Mouse (Mus musculus) cerebellum, adult 8-10 months (tissue): ENCODE measurements around the gene Pik3r6.
A peak's percentile ranks its signal among the peaks of the same experiment; 100 is the strongest.

Experiments
- DNase-seq: peaks from one replicate; pipeline ENCODE4 v3.0.0; 2022

Pik3r6 gene

GRCm38 (mm10) chr11:68502902-68503629 is at the start of gene Pik3r6:
Pik3r6 (plus strand) TSS chr11:68503019.
- no peak for DNase-seq

- DNase-seq = no peak
These were observed 49.5 kb upstream of the Pik3r6 start for GRCm38 (mm10) chr11:68453301-68453700.

DNA sequence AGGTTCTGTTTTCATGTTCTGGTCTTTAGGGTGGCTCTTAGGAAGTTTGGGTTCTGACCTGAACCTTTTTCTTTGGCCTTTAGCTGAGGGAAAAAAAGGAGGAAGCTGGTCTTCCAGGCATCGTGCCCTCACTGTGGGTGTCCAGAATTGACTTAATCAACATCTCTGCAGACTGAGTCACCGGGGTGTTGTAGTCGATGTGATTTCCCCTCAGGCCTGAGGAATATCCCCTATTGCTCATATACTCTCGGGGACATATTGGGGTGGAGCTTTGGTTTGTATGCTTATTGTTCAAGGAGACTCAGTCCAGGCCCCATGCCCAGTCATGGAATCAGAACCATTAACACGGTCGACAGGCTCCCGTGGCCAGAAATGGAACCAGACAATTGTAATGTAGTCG is 44.7 kb upstream of the Pik3r6 start:
- DNase-seq = no peak

- no peak for DNase-seq
These were observed 43.8 kb upstream of the Pik3r6 start for GRCm38 (mm10) chr11:68459021-68459420.

DNA sequence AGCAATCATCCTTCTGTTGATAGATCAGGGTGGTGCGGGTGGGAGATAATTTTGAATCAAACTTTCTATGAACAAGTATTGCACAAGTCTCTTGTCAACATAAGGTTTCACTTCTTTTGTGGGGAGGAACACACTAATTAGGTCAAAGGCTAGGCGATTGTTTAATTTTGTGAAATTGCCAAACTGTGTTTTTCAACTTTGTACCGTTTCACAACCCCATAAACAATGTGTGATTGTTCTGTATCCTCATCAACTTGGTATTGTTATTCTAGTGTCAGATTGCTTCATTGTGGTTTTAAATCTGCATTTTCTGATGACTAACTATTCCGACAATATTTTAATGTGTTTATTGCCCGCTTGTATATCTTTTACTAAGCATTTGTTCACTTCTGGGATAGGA is 43.3 kb upstream of the Pik3r6 start:
- DNase-seq = no peak

- no peak for DNase-seq
These were observed 40.1 kb upstream of the Pik3r6 start for GRCm38 (mm10) chr11:68462716-68463115.

GRCm38 (mm10) chr11:68464260-68464659 is 38.6 kb upstream of the Pik3r6 start:
- DNase-seq = no peak

DNA sequence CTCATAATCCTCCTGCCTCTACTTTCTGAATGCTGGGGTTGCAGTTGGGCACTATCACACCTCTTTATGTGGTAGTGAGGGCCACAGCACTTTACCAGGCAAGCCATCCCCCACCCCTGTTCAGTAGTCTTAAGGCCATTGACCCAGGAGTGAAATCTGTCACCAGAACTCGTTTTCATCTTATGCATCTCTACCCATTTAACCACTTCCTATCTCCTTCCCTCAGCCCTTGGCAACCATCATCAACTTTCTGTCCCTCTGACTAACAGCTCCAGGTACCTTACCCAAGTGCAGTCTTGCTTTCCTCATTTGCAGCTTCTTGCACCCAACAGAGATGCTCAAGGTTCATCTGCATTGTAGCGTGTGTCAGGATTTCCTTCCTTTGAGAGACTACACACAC is 37.7 kb upstream of the Pik3r6 start:
- no peak for DNase-seq

DNA sequence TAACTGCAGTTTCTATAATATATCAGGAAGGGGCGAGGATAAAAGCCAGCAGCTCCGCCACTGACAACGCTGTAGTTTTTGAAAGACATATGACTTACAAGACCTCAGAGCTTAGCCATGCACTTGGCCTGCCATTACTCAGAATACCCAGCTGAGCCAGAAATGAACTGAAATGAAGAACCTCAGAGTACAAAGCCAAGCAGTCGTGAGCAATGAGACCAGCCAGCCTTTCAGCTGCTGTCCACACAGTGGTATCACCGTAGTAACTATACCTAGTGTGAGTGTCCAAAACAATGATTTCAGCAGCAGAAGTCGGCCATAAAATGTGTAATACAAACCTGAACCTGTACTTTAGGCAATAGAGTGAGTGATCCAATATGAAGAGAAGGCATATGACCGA is 35.4 kb upstream of the Pik3r6 start:
- no peak for DNase-seq

- DNase-seq = no peak
These were observed 34.7 kb upstream of the Pik3r6 start for GRCm38 (mm10) chr11:68467962-68468612.

DNA sequence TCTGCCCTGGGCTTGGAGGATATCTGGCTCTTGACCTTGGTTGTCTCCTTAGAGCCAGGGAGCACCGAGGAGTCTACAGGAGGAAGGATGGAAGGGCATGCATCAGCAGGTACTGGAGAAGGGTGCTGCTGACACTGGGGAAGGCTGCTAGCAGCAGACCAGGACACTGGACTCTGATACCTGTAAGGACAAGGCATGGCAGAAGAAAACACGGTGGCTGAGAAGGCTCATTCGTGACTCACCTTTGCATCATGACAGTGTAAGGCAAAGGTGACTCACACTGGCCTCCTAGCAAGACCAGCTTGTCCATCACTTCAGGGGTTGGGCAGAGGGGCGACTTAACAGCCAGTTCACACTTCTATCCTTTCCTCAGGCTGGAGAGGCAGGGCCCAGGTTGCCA is 33.9 kb upstream of the Pik3r6 start:
- DNase-seq = no peak

- no peak for DNase-seq
These were observed 30.5 kb upstream of the Pik3r6 start for GRCm38 (mm10) chr11:68472162-68472849.

DNA sequence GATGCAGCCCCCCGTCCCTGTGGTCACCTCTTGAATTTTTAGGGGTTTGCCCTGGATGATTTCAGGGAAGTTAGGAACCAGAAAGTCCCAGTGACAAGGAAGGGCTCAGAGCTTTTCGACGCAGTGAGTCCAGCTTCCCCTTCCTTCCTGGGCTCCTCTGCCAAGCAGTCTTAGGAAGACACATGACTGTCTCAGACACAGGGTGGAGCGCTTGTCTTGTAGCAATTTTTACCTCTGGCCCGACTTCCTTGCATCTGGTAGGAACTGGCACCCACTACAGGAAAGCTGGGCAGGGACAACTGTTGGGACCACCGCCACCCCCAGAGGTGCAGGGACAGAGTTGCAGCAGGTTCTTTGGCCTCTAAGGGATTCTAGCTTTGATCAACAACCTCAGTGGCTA is 28.2 kb upstream of the Pik3r6 start:
- DNase-seq = no peak

GRCm38 (mm10) chr11:68475676-68476075 is 27.1 kb upstream of the Pik3r6 start:
- DNase-seq = no peak

DNA sequence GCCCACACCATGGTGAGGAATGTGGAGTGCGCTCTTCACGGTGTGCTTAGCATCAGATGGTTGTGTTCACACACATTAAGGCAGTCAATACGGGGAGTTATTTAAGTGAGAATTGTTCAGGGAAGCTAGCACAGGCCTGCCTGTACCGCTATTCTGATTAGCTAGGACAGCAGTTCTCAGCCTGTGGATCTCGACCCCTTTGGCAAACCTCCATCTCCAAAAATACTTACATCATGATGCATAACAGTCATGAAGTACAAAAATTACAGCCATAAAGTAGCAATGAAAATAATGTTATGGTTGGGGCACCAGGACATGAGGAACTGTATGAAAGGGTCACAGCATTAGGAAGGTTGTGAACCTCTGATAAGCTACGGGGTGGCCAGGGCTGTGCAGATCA is 25.2 kb upstream of the Pik3r6 start:
- DNase-seq = no peak

GRCm38 (mm10) chr11:68478574-68478981 is 24.2 kb upstream of the Pik3r6 start:
- DNase-seq = no peak

DNA sequence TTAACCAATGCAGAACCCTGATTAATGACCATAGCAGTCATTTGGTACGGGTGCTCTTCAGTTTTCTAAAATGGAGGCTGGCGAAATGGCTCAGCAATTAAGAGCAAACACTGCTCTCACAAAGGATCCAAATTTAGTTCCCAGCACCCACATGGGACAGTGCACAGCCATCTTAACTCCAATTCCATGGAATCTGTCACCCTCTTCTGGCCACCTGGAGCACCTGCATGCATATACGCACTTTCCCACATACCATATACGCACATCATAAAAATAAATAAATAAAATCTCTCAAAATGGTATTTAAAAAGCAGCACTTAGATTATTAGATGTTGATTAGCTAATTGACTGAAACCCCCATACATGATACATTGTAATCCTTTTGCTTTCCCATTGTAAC is 22.2 kb upstream of the Pik3r6 start:
- no peak for DNase-seq

DNA sequence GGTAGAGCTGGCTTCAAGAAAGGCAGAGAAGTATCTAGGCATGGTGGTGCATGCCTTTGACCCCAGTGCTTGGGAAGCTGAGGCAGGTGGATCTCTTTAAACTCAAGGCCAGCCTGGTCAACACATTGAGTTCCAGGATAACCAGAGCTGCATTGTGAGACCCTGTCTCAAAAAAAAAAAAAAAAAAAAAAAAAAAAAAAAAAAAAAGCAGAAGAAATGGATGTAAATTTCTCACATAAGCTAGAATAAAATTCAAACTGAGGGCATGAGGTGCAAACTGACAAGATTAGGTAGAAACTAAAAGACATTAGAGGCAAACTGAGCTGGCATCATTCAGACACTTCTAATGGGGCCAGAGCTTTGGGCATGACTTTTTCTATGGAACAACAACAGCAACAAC is 20.8 kb upstream of the Pik3r6 start:
- DNase-seq = no peak

- DNase-seq = no peak
These were observed 19.6 kb upstream of the Pik3r6 start for GRCm38 (mm10) chr11:68483213-68483612.

GRCm38 (mm10) chr11:68484431-68484830 is 18.4 kb upstream of the Pik3r6 start:
- DNase-seq = no peak

- peak; percentile 40 for DNase-seq
These were observed 17.4 kb upstream of the Pik3r6 start for GRCm38 (mm10) chr11:68485206-68485942.

GRCm38 (mm10) chr11:68486093-68486492 is 16.7 kb upstream of the Pik3r6 start:
- no peak for DNase-seq

DNA sequence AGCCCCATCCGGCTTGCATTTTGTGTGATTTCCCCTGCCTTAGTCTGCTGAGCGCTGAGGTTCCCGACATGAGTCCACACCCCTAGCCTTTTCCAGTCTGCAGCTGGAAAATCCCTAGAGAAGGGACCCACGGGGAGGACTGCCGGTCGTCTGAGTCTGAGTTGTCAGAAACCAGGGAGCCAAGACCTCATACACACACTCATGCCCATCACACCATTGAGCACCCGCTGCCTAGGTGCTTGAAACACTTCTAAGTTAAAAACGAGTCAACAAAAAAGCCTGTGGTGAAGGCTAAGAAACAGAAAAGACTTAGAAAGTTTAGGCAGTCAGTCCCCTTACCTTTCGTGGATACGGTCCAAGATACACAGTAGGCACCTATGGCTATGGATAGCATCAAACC is 15.1 kb upstream of the Pik3r6 start:
- no peak for DNase-seq
